Mouse (Mus musculus): ENCODE results near the gene Ttc23. TPM values are rescaled to one million over a fixed set of nuclear protein-coding genes. Genes with fewer than 3 reads are reported as not detected.

The Ttc23 gene
- 10 to 100 TPM; 16.6 to 26.1 TPM for total RNA-seq (2021)

DNA sequence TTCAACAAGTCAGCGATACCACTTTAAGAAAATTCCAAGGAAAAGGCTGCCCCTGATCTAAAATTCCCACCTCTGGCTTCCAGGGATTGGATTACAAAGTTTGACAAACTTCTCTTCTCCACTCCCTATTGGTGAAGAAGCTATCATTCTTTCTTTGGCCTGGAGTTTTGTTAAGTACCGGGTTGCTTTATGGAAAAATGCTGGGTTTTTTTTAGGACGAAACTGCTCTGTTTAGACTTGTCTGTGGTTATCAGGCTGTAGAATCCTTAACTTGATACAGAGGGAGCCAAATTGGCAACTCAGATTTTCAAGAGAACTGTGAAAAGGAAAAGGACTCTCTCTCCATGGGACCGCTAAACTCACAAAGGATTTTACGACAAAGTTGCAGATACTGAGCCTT is at the start of gene Ttc23:
Gene Ttc23 (plus strand): TSS at position 134 of the 400 bp plus-strand sequence.
- intact Hi-C loops (cut with DNase I): loop anchor here (10.0 kb wide), 1 partner anchor 952 kb away; no protein-coding TSS in a partner anchor
- no peak for DNase-seq (ENCODE audit: low spot score)

DNA sequence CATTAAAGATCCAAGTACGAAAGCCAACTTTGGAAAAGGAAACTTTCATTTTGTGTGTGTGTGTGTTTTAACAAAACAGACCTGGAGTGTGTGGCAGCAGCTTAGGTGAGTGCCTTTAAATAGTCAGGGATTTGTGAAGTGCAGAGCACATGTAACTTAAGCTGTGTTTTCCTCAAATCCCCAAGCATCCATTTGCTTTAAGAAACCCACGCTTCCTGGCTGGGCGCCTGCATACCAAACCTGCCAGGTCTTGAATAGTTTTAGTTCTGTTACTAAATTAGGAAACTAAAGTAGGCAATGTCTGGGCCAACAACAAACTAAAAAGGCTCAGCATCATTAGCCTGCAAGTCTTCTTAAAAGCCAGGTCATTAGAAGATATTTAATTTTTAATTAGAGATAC is 49.2 kb upstream of the Ttc23 start:
- intact Hi-C loops (cut with DNase I): no loop called here
- DNase-seq (ENCODE audit: low spot score): no peak

DNA sequence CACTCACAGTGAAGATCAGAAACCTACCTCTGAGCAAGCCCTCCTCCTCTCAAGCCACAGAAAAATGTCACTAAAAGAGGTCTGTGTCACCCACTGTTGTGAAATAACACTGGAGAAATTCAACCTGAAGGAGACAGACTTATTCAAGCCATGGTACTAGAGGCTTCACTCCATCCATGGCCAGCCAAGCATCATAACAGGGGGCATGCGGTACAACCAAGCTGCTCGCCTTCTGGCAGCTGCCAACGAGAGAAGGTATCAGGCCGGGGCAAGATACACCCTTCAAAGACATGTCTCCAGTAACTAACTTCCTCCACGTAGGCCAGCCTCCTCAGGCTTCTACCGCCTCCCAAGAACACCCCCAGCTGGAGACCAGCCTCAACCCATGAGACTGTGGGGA is 42.1 kb upstream of the Ttc23 start:
- no peak for DNase-seq (ENCODE audit: low spot score)
- intact Hi-C loops (cut with DNase I): no loop called here

DNA sequence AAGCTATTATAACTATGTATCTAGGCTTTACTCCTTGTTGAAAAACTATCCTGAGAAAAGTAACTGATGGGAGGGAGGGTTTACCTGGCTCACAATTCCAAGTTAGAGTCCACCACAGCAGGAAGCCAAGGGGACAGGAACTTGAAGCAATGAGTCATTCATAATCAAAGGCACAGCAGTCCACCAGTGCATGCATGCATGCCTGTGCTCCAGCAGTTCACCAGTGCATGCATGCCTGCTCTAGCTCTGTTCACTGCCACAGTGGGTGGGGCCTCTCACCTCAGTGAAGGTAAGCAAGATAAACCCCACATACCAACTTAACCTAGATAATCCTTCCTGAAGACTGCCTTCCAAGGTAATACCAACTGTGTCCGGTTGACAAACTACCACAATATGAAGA is 41.0 kb upstream of the Ttc23 start:
- DNase-seq (ENCODE audit: low spot score): no peak
- intact Hi-C loops (cut with DNase I): no loop called here

DNA sequence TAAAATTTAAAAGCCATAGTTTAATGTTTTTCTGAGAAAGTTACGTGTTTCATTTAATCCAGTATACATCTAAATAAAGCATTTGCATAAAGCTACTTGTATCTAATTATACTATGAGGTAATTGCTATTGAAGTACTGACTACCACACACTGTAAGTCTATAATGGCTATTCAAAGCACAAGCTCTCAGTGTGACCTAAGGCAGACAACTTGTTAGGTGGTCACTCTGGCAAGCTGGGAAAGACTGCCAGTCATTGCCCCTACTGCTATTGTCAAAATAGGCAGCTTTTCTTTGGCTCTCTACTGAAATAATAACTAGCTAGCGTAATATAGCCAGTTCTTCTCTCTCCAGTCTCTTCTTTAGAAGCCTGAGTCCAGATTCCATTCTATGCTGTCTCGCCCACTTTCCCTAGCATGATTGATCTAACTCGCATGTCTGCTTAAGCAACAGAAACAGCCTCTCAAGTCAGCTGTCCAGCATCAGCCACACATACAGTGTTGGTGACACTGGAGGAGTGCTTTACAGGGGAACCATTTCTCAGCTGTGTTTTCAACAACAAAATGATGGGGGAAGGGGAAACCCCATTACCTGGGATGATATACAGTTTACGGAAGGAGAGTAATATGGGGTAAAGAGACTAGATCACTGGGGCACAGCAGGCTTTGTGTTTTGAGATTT is 39.4 kb upstream of the Ttc23 start:
- no peak for DNase-seq (ENCODE audit: low spot score)
- intact Hi-C loops (cut with DNase I): no loop called here

DNA sequence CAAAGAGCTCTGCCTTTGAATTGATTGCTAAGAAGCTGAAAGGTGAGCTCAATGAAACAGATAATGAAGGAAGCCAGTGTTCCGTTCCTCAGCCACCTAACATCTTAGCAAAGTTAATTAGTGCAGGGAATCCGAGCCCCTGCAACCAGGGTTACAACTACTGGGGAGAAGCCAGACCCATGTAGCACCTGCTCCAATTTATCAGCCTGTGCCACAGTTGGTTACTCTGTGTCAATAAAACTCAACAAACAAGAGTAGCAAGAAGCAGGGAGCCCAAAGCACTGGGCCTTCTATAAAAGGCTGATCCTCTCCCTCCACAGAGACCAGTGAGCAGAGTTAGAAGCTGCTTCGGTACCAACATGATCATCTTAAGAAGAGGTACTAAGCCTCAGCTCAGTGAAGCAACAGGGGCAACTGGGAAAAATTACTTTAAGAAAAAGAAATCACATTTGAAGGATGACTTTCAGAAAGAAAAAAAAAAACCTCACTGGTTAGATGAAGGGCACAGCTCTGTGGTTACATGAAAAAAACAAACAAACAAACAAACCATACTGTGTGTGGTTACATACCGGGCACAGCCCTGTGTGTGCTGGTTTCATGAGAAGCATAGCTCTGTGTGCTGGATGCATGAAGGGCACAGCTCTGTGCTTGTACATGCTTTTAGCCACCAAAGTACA is 38.7 kb upstream of the Ttc23 start:
- no peak for DNase-seq (ENCODE audit: low spot score)
- intact Hi-C loops (cut with DNase I): no loop called here

DNA sequence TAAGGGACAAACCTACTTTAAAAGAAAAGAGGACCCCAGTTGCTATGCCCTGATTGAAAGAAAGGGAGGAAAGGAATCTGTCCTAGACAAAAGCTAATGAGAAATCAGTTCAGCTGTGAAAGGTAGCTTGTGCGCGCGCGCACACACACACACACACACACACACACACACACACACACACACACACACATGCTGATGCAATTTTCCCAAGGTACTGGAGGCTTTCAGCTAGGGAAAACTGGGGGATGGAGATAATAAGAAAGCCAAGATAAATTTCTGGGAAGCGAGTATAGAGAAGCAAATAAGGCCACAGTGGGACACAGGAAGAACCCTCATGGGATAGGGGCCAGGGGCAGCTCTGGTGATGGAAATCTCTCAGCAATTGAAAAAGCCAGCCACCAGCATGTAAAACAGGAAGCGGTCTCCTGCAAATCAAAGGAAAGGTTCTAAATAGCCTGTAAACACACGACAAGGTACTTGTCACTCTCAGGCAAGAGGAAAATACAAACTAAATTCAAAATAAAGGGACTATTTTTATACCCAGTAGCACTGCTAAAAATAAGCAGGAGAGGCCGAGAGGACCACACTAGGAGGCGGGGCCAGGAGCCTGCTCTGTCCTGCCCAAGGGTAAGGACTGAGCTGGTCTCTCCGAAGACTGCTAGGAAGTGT is 33.3 kb upstream of the Ttc23 start:
- intact Hi-C loops (cut with DNase I): loop anchor here (5.0 kb wide), 1 partner anchor 52 kb away; no protein-coding TSS in a partner anchor
- peak; percentile 33 for DNase-seq (ENCODE audit: low spot score)

DNA sequence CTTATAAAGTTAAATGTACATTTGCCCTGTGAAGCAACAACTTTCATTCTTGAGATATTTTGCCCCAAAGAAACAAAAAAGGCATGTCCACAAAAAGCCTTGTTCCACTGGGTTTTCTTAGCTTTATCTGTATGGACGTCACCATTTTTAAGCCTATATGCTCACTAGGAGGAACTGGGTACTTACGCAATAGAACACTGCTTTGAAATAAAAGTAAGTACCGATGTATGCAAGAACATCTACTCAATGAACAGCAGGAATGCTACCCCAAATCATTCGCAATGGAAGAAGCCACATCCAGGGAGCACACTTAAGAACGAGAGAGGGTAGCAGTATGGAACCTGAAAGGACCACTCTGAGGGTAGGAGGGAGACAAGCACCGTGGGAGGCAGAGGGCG is 32.7 kb upstream of the Ttc23 start:
- intact Hi-C loops (cut with DNase I): loop anchor here (5.0 kb wide), 1 partner anchor 52 kb away; no protein-coding TSS in a partner anchor

DNA sequence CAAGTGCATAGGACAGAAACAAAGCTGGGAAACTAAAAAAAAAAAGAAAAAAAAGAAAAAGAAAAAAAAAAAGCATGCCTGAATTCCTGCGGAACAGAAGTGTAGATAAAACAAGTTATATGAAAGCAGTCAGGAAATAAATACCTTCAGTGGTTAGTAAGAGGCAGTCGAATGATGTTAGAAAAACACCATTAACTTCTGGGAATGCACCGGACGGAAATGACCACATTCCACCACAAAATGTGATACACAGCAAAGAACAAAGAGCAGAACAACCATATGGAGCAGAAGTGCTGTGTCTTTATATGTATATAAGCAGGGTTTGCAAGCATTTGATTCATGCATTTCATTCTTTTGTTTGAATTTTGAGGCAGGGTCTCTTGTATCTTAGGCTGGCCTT is 30.3 kb upstream of the Ttc23 start:
- no peak for DNase-seq (ENCODE audit: low spot score)
- intact Hi-C loops (cut with DNase I): no loop called here

More for the DNA sequence above, 32.7 kb upstream of the Ttc23 start:
- DNase-seq (ENCODE audit: low spot score): no peak

DNA sequence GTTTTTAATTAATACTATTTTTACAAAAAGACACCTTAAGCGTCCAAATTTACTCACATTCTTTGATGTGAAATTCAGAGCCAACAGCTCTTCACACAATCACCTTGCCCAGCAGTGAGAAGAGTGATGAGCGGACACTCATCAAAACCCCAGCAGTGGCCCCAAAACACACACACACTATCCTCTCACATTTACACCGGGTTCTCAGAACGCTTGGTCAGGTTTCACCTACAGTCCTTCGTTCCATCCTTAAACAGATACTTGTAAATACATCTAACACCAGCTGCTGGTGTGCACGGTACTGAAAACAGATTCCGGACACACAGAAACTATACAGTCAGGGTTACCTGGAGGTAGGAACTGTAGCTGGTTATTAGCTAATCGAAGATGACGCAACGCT is 29.6 kb upstream of the Ttc23 start:
- no peak for DNase-seq (ENCODE audit: low spot score)
- intact Hi-C loops (cut with DNase I): no loop called here

DNA sequence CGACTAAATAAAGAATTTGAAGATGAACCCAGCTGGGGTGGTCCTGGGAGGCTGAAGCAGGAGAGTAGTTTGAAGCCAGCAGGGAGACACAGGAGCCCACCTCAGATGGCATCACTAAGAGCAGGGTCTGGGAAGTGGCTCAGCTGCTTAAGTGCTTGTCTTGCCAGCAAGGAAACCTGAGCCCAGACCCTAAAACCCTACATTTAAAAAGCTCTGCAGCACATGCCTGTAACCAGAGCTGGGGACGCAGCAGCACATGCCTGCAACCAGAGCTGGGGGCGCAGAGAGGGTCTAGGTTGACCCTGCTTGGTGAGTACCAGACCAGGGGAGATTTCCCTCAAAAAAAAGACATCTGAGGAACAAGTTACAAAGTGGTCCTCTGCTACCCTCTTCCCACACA is 28.9 kb upstream of the Ttc23 start:
- DNase-seq (ENCODE audit: low spot score): no peak
- intact Hi-C loops (cut with DNase I): no loop called here

DNA sequence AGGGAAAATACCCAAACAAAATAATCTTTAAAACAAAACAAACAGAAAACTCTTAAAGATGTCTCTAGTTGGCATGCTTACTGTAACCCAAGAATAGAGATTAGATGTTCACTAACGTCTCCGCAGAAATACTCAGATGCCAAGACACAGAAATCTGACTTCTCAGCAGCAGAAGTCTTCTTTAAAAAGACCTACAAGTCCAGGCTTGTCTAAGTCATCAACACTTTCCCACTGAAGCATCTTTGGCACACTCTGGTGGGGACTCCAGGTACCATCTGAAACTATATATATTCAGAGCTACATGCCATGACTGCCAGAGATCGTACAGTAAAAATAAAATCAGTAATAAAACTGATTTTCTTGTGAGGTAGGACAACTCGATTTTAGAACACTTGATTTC is 27.4 kb upstream of the Ttc23 start:
- no peak for DNase-seq (ENCODE audit: low spot score)
- intact Hi-C loops (cut with DNase I): loop anchor here (5.0 to 10.0 kb wide), 3 partner anchors 68 to 783 kb away; partner anchors contain the start of gene Adamts17

DNA sequence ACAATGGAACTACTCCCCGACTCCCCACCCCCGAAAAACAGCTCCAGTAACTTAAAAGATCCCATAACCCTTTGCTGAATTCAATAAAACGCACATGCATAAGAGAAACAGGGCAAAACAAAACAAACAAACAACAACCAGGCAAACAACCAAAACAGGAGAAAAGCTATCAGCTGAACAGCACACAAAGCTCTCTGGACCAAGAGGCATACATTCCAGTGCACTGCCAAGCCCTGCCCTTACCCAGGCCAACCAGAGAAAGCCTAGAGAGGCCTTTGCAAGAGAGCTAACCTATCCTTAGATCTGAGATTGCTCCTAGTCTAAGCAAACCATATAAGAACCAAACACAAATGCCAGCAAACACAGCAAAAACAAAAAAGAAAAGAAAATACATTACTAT is 25.1 kb upstream of the Ttc23 start:
- intact Hi-C loops (cut with DNase I): loop anchor here (5.0 to 10.0 kb wide), 3 partner anchors 70 to 785 kb away; partner anchors contain the start of gene Adamts17
- no peak for DNase-seq (ENCODE audit: low spot score)

DNA sequence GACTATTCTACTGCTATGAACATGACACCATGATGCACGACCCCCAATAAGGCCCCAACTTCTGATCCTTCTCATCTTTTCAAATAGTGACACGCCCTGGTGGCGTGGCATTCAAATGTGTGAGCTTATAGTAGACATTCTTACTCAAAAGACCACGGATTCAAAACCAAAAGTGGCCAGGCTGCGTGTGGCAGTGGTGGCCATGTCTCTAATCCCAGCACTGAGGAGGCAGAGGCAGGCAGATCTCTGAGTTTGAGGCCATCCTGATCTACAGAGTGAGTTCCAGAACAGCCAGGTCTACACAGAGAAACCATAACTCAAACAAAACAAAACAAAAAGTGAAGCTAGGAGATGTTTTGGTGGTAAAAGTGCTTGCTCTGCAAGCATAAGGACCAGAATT is 20.5 kb upstream of the Ttc23 start:
- intact Hi-C loops (cut with DNase I): loop anchor here (10.0 kb wide), 1 partner anchor 172 kb away; no protein-coding TSS in a partner anchor
- no peak for DNase-seq (ENCODE audit: low spot score)

DNA sequence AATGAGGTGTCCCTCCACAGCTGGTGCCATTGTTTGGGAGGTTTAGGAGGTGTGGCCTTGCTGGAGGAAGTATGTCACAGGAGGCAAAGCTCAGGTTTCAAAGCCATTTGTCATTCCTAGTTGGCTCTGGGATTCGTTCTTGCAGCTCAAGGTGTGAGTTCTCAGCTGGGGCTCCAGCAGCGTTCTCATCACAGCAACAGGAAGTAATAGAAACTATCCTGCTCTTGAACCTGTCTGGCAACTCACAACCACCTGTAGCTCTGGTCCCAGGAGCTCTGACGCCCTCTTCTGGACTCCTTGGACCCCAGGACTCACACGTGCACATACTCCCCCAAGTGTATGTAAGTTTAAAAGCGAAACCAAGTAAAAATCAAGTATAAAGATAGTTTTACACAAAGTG is 17.5 kb upstream of the Ttc23 start:
- intact Hi-C loops (cut with DNase I): loop anchor here (2.0 to 10.0 kb wide), 5 partner anchors 175 to 917 kb away; no protein-coding TSS in a partner anchor
- DNase-seq (ENCODE audit: low spot score): no peak

DNA sequence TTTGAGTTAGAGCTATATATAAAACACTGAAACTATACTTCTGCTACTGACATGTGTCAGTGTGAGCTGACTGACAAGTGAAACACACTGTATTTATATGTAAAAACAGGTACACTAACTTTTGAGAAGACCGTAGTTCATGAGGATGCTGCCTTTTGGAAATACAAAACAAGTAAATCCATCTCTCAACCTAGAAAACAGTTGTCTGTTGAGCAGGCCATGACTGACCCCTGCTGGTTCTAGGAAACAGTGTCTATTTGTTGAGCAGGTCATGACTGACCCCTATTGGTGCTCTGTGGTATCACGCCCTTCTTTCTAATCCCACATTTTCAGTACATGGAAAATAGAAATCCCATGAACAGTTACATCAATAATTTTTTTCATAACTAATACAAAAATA is 16.4 kb upstream of the Ttc23 start:
- DNase-seq (ENCODE audit: low spot score): peak; percentile 44

DNA sequence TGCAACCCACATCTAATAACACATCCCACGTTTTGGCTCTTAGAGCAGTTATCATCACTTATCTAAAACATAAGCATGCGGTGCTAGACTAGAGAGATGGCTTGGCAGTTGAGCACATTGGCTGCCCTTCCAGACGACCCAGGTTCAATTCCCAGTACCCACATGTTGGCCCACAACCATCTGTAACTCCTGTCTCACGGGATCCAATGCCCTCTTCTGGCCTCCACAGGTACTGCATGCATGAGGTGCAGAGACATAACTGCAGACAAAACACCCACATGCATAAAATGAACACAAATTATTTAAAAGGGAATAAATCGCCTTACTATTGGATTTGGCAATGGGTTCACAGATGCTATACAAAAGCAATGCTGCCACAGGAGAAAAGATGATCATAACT is 14.8 kb upstream of the Ttc23 start:
- intact Hi-C loops (cut with DNase I): loop anchor here (2.0 to 5.0 kb wide), 4 partner anchors 416 to 920 kb away; no protein-coding TSS in a partner anchor
- no peak for DNase-seq (ENCODE audit: low spot score)

More for the DNA sequence above, 16.4 kb upstream of the Ttc23 start:
- intact Hi-C loops (cut with DNase I): loop anchor here (5.0 kb wide), 3 partner anchors 789 to 919 kb away; no protein-coding TSS in a partner anchor

DNA sequence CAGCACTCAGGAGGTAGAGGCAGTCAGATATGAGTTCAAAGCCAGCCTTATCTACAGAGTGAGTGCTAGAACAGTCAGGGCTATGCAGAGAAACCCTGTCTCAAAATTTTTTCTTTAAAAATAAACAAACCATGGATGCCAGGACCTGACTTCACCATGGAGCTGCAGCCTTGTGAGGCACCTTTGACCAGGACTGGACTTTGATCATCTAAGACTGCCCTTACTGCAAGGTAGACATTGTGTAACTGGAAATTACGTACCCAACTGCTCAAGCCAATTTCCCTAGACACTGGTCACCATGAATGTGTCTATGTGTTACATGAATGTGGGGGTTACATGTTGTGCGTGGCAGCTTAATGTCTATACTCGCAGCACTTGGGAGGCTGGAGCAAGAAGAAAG is 13.0 kb upstream of the Ttc23 start:
- no peak for DNase-seq (ENCODE audit: low spot score)
- intact Hi-C loops (cut with DNase I): loop anchor here (5.0 kb wide), 3 partner anchors 792 to 922 kb away; no protein-coding TSS in a partner anchor

DNA sequence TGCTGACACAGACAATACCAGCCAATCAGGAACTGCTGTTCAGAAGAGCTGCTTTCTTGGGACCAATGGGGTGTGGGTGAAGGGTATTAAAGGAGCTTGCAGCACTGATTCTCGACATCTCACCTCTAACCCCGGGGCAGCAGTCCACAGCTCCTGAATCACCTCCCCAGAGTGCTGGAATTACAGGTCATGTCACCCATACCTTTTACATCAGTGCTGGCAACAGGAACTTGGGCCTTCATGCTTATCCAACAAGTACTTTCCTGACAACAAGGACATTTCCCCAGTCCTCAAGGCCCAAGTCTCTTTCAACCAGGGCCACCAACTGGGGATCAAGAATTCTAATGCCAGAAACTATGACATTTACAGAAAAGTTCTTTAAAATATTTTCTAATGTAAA is 11.0 kb upstream of the Ttc23 start:
- intact Hi-C loops (cut with DNase I): no loop called here
- no peak for DNase-seq (ENCODE audit: low spot score)

DNA sequence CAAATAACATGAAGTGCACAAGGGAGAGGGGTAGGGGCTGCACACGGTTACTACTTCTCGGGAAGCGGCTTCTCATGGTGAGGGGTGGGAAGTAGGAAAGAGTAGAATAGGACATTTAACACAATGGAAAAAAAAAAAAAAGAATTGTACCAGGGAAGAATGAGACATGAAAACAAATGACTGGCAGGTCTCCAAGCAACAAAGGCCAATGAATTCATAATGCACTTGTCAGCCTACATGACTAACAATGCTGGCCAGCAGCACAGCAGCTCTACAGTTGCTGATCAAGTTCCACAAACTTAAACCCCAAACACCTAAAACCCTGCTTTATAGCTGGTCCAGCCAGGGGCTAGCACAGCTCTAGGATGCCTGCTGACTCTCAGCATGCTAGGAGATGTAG is 8.2 kb upstream of the Ttc23 start:
- intact Hi-C loops (cut with DNase I): no loop called here

More for the DNA sequence above, 8.2 kb upstream of the Ttc23 start:
- DNase-seq (ENCODE audit: low spot score): no peak
